Mouse (Mus musculus) layer of hippocampus, adult 8-10 months (tissue): ENCODE measurements at regions not wholly inside any gene's neighbourhood (a gene's known extent, or its start where the extent isn't known, plus 50 kb on each side); places are given as distances from the start of the nearest gene placed in this dataset.

Source experiments
- DNase-seq, 2 experiments: peaks; one replicate each; pipeline ENCODE4 v3.0.0; 2022; ENCODE audit warnings: low spot score in 2 of 2

DNA sequence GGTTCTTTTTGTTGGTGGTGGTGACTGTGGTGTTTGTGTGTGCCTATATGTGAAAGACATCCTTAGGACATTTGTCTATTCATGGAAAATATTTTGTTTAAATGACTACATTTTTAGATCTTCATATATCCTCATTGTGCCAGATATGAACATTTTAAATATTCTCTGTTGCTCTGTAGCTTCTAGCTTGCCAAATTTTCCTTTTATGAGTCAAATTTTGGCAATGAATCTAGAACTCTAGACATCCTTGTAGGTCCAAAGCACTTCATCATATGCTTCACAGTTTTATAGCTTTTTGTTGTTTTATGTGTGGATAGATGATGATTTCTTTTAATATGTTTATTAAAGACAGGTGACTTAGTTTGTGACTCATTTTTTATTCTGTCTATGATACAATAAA, 229.4 kb upstream of the Ano5 start:
- DNase-seq = no peak

DNA sequence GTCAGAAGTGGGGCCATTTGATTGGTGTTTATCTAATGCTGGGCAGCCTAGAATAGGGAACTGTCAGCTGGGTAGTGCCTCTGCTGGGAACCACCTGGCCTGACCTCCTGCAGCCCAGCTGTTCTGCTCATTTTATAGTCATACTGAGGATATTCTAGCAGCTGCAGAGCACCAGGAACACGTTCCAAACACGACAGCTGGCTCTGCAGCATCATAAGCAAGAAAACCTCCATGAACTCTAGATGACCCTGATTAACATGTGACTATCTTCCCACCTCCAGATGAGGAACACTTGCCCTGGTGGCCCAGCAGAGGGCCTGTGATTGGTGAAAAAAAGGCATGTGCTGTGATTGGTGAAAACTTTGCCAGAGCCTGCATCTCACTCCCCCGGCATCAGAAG, 210.6 kb upstream of the Ano5 start:
- DNase-seq = no peak

DNA sequence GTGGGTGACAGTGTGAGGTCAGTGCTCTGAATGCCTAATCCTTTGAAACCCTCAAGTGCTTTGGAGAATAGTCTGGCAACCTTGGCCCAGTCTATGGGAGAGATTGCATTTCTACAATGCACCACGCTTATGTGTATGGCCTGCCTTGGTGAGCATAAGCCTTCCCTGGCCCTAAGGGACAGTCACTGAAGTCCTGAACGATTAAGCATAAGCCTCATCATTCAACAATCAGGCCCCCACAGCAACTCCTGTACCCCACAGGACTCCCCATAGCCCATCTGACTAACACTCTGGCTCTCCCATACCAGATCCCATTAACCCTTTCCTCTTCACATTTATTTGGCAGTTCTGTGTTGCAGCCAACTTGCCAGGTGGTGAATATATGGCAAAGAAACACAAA, 203.1 kb upstream of the Ano5 start:
- DNase-seq = no peak

- no peak for DNase-seq
Observed at GRCm38 (mm10) chr7:51310191-51310590, 200.6 kb upstream of the Ano5 start.

GRCm38 (mm10) chr7:51339841-51340540, 170.8 kb upstream of the Ano5 start:
- DNase-seq = peak; percentile 3 to 9

DNA sequence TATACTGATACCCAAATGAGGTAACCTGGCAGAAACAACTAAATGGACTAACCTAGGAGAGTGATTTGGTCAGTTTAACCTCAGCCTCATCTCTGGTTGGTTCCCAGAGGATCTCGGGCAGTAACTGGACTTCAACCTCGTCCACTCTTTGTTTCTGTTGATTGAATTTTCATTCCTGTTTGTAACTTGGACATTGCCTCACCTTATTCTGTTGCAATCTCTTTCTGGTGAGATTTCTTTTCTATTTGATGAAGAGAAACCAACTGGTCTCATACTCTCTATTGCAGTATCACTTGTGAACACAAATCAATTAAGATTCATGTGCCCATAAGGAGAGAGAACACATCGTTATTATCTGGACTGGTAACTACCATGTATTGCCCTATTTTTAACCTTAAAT, 163.3 kb upstream of the Ano5 start:
- DNase-seq = no peak

DNA sequence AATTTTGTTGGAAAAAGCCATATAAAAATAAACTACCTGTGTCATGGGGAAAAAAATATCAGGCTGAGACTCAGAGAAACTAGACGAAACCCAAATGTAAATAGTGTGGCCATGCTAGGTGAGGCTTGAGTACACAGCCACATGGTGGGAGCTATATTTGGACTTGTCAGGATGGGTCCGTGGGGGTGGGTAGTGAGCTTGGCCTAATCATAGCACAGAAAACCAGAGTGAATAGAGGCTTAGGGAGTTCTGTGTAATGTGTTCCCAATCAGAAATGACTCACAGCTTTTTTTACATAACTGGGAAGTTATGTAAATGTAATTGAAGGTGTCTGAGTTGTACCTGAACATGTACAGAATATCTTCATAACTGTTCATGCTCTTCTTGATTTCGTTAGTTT, 150.7 kb upstream of the Ano5 start:
- peak; percentile 7 to 12 for DNase-seq

GRCm38 (mm10) chr7:51377584-51377983, 133.2 kb upstream of the Ano5 start:
- DNase-seq = no peak
